Mouse (Mus musculus) liver, embryonic 12.5 days (tissue): ENCODE results near the gene 9130213A22Rik. TPM values are rescaled to one million over a fixed set of nuclear protein-coding genes. Genes with fewer than 3 reads are reported as not detected.

Experiments used
- ATAC-seq: fragments of 200-750 bp; cut with Nextera tagmentation; 2 replicates; pipeline ENCODE4 v1.8.0; 2017; ENCODE audit warnings: moderate number of reproducible peaks, mild to moderate bottlenecking, moderate library complexity
- H3K27ac ChIP-seq: fragments of 300-500 bp; sonication (generic); 2 replicates; pipeline ENCODE4 v1.5.1; 2016; ENCODE audit warnings: mild to moderate bottlenecking
- H3K27me3 ChIP-seq: fragments of 300-500 bp; sonication (generic); replicated peaks from 2 replicates; pipeline ENCODE4 v1.6.1; 2016; ENCODE audit warnings: mild to moderate bottlenecking, moderate library complexity
- H3K36me3 ChIP-seq: fragments of 300-500 bp; sonication (generic); 2 replicates; pipeline ENCODE4 v1.6.1; 2016; ENCODE audit warnings: mild to moderate bottlenecking, moderate library complexity
- H3K4me1 ChIP-seq: fragments of 300-500 bp; sonication (generic); 2 replicates; pipeline ENCODE4 v1.6.1; 2016
- H3K4me2 ChIP-seq: fragments of 300-500 bp; sonication (generic); 2 replicates; pipeline ENCODE4 v1.6.1; 2016; ENCODE audit warnings: mild to moderate bottlenecking, moderate library complexity
- H3K4me3 ChIP-seq: fragments of 300-500 bp; sonication (generic); 2 replicates; pipeline ENCODE4 v1.5.1; 2016; ENCODE audit warnings: mild to moderate bottlenecking, moderate library complexity
- H3K9ac ChIP-seq: fragments of 300-500 bp; sonication (generic); 2 replicates; pipeline ENCODE4 v1.6.1; 2016; ENCODE audit warnings: mild to moderate bottlenecking, moderate library complexity
- H3K9me3 ChIP-seq: fragments of 300-500 bp; sonication (generic); replicated peaks from 2 replicates; pipeline ENCODE4 v1.6.1; 2016; ENCODE audit warnings: mild to moderate bottlenecking, moderate library complexity
- WGBS: fragments of 180-500 bp; shearing (Covaris S2); methylation state at CpG from one replicate; pipeline ENCODE4 v1.1.7; 2016; ENCODE audit not compliant: insufficient replicate concordance; 5-methylcytosine and 5-hydroxymethylcytosine counted together
- polyA plus RNA-seq: library from polyadenylated mRNA; unstranded; fragments of >200 nt; fragmentation: Nextera tagmentation; extraction: Ambion mirVana; gene quantifications from 2 replicates; pipeline ENCODE4 v1.2.1, GENCODE M21; 2016

The 9130213A22Rik gene
- polyA plus RNA-seq, 1 experiment from 2014 or later = 0.14 TPM

DNA sequence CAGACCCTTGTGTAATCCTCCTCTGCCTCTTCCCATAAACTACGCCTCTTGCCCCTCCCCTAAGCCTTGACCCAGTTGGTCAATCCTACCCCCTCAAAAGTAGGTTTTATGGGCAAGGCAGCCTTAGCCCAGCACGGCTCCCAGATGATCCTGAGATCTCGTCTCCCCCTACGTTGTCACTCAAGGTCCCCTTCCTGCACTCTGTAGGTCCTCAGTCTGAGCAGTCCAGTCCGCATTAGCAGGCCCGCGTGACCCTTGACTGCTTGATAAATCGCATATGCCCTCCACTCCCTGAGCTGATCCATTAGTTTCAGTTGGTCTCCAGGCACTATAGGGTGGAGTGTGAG is 12.2 kb upstream of the 9130213A22Rik start:
- Histone ChIP-seq H3K4me3 (peak overlapping the region; percentile 45), H3K36me3 (no peaks in the 10 kb centered on the region), H3K27me3 (peaks cover 38% of the 10 kb centered on the region), H3K27ac (no peak overlapping the region), H3K9ac (no peak overlapping the region), H3K4me1 (peaks cover 14% of the 10 kb centered on the region), H3K4me2 (peak overlapping the region; percentile 67), H3K9me3 (no peaks in the 10 kb centered on the region)
- peak; percentile 41; the same call in 1 of the 2 replicates for ATAC-seq
- WGBS = 37% methylated on average over 8 of the region's 8 CpGs

DNA sequence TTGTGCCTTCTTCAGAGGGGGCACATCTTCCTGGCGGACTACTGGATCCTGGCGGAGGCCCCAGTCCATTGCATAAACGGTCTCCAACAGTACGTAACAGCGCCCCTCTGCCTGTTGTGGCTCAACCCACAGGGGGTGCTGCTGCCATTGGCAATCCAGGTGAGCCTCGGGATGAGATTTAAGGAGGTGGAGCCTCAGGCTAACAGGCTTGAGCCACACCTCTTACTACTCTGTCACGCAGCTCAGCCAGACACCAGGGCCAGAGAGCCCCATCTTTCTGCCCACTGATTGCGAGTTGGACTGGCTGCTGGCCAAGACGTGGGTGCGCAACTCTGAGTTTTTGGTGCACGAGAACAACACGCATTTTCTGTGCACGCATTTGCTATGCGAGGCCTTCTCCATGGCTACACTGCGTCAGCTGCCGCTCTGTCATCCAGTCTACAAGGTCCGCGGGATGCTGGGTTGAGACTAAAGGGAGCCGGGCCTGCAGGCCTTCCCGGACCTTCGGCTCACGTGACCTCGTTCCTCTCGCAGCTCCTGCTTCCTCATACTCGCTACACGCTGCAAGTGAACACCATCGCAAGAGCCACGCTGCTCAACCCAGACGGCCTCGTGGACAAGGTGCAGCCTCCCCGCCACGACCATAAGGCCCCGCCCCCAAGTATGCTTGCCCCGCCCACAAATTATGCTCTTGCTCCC is 11.7 kb upstream of the 9130213A22Rik start:
- H3K9me3 ChIP-seq = no peaks in the 10 kb centered on the region
- H3K36me3 ChIP-seq = no peaks in the 10 kb centered on the region
- peak; percentile 42 for ATAC-seq
- H3K4me3 ChIP-seq = peak overlapping the region; percentile 45
- WGBS = 6% methylated on average over 34 of the region's 34 CpGs
- no peak overlapping the region for H3K27ac ChIP-seq
- peak overlapping the region; percentile 67 for H3K4me2 ChIP-seq
- peaks cover 38% of the 10 kb centered on the region for H3K27me3 ChIP-seq
- H3K9ac ChIP-seq = peak overlapping the region; percentile 45; the same call in 1 of the 2 replicates
- peaks cover 14% of the 10 kb centered on the region for H3K4me1 ChIP-seq

DNA sequence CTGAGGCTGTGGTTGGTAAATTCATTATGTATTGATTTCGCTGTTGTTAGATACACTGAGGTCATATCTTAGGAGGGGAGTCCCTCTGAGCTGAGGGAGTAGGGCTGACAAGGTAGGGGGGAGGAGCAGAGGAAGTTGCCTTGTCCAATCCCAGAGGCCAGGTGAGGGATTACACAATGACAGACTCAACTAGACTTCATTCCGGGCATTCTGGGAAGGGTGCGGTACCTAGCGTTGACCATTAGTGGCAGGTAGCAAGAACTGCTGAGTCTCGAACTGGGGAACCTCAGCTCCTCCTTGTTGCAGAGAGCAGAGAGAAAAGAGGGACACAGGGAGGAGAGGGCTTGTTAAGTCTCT is 11.2 kb upstream of the 9130213A22Rik start:
- peaks cover 39% of the 10 kb centered on the region for H3K27me3 ChIP-seq
- peak overlapping the region; percentile 67 for H3K4me2 ChIP-seq
- peak overlapping the region; percentile 45 for H3K4me3 ChIP-seq
- H3K9me3 ChIP-seq = no peaks in the 10 kb centered on the region
- 31% methylated on average over 5 of the region's 5 CpGs for WGBS
- no peak overlapping the region for H3K27ac ChIP-seq
- H3K9ac ChIP-seq = no peak overlapping the region
- no peak for ATAC-seq
- H3K4me1 ChIP-seq = peaks cover 14% of the 10 kb centered on the region
- no peaks in the 10 kb centered on the region for H3K36me3 ChIP-seq

DNA sequence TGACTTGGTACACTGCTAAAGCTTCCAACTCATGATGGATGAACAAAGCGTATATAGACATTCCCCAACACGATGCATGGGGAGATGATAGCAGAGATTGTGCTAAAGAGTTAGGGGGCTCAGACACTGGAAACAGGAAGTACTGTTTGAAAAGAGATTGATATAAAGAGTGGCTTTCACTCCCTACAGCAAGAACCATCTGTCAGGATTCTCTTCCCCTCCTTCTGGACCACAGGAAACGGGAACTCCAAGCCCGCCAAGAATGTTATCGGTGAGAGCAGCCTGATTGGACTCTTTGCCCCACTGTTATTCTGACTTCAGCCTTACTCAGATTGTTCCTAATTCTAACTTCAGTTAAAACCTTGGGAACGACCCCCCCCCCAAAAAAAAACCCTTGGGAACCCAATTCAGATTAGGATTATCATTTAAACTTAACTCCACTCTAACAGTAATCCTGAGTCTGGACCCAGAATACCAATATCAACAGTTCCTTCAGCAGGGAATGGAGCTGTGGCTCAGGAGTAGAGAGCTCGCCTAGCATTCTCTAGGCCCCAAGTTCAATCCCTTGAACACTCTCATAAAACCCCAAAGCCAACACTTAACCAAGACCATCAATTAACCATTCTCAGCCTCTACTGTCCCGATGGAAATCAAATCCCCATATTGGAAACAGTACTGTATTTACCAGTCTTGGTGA is 6.2 kb upstream of the 9130213A22Rik start:
- no peak overlapping the region for H3K9ac ChIP-seq
- H3K9me3 ChIP-seq = no peaks in the 10 kb centered on the region
- H3K4me2 ChIP-seq = no peak overlapping the region
- H3K36me3 ChIP-seq = no peaks in the 10 kb centered on the region
- ATAC-seq = no peak
- WGBS = 36% methylated on average over 8 of the region's 8 CpGs
- H3K4me3 ChIP-seq = no peak overlapping the region
- no peak overlapping the region for H3K27ac ChIP-seq
- H3K27me3 ChIP-seq = peaks cover 53% of the 10 kb centered on the region
- H3K4me1 ChIP-seq = peaks cover 21% of the 10 kb centered on the region

DNA sequence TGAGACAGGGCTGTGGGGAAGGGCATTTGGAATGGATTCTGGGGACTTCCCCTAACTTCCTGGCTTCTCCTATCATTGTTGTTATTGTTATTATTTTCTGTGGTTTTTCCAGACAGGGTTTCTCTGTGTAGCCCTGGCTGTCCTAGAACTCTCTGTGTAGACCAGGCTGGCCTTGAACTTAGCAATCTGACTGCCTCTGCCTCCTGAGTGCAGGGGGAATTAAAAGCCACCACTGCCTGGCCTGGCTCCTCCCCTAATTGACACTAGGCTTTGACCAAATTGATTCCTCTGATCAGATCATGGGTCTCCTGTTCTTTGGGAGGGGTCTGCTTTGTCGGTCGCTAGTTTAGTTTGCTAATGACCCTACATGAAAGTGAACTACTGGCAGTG is 4.3 kb upstream of the 9130213A22Rik start:
- peaks cover 35% of the 10 kb centered on the region for H3K4me1 ChIP-seq
- no peak for ATAC-seq
- WGBS = 56% methylated on average over 2 of the region's 2 CpGs
- no peak overlapping the region for H3K9ac ChIP-seq
- H3K27ac ChIP-seq = no peak overlapping the region
- peaks cover 50% of the 10 kb centered on the region for H3K27me3 ChIP-seq
- peak overlapping the region; percentile 64; the same call in 1 of the 2 replicates for H3K4me3 ChIP-seq
- peak overlapping the region; percentile 90 for H3K4me2 ChIP-seq
- H3K36me3 ChIP-seq = no peaks in the 10 kb centered on the region
- no peaks in the 10 kb centered on the region for H3K9me3 ChIP-seq

DNA sequence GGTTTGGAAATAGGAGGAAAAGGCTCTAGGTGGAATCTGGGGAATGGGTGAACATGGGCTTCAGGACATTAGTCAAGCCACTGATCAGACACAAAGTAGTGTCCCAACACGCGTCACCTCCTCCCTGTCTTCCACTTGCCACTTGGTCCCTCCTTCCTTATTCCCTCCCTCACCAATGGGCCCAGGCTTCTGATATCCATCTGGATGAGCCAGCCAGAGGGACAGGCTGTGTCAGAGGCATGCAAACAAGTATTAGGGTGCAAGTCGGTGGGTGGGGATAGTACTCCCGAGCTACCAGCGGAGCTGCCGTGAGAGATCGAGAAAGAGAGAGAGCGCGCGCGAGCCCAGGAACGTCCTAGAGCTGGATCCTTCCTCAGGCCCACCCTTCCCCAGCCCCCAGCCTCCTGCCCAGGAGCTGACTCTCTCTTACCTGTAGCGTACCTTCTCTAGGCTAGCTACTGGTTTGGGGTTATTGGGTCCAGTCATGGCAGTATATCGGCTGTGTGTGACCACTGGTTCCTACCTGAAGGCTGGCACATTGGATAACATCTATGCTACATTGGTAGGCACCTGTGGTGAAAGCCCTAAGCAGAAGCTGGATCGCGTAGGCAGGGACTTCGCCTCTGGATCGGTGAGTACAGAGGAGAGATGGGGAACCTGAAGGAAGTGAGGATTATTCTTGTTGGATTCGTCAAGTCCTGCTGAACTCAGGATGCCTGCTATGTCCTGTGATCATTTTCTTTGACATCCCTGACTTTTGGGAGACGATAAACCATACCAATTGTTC is 3.7 kb upstream of the 9130213A22Rik start:
- Histone ChIP-seq H3K9me3 (no peaks in the 10 kb centered on the region), H3K9ac (peak overlapping the region; percentile 63), H3K4me2 (peak overlapping the region; percentile 90), H3K4me1 (peaks cover 40% of the 10 kb centered on the region), H3K27me3 (peaks cover 53% of the 10 kb centered on the region), H3K4me3 (peak overlapping the region; percentile 64), H3K27ac (no peak overlapping the region), H3K36me3 (no peaks in the 10 kb centered on the region)
- WGBS = 16% methylated on average over 20 of the region's 20 CpGs
- ATAC-seq = no peak

DNA sequence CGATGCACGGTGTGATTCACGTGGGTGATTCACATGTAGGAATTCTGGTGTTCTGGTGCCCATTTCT is 3.3 kb upstream of the 9130213A22Rik start, which contains the start of gene Aloxe3:
Gene Aloxe3, plus strand, starts transcription at position 45 of the 67 bp plus-strand sequence.
- Histone ChIP-seq H3K4me1 (peaks cover 45% of the 10 kb centered on the region), H3K27me3 (peaks cover 57% of the 10 kb centered on the region), H3K9ac (peak within 1 kb of the TSS; percentile 63), H3K27ac (peak within 1 kb of the TSS; percentile 52; the same call in 1 of the 2 replicates), H3K4me2 (peak within 1 kb of the TSS; percentile 90), H3K4me3 (peak within 1 kb of the TSS; percentile 64), H3K9me3 (no peaks in the 10 kb centered on the region), H3K36me3 (no peaks in the 10 kb centered on the region)
- ATAC-seq = no peak
- WGBS = 7% methylated on average over 3 of the region's 3 CpGs

DNA sequence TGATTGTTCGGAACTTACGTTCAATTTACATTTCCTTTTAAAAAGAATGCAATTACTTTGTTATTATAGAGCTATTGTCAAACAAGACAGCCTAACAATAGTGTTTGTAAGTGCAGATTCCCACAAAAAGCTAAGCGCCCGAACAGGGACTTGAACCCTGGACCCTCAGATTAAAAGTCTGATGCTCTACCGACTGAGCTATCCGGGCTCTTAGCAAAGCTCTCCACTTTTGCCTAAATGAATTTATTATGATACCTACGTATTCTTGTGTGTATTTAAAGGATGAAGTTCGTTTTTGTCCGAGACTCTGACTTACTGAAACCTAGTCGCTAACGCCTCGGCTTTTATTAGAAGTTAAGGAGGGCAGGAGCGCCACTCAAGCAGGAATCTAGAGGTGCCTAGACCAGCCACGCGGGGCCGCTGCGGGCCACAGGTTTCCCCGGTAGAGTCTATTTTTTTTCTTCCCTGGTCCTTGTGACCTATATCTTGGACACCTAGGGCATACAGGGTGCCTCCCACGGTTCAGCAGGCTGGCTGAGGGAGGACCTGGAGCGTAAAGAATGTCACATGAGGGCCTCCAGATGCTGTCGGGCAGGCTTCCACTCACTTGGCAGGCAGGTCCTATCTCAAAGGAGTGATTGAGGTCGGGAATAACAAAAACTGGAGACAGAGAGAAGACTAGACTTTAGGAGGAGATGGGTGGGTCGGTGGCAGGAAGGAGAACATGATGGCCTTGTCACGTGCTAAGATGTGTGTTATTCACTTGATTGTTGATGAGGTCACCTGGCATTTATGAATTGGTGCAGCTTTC is 2.9 kb upstream of the 9130213A22Rik start:
- H3K4me2 ChIP-seq = peak overlapping the region; percentile 90
- peak overlapping the region; percentile 64 for H3K4me3 ChIP-seq
- peaks cover 49% of the 10 kb centered on the region for H3K4me1 ChIP-seq
- WGBS = under 1% methylated on average over 24 of the region's 24 CpGs
- H3K9me3 ChIP-seq = no peaks in the 10 kb centered on the region
- no peaks in the 10 kb centered on the region for H3K36me3 ChIP-seq
- peak overlapping the region; percentile 52; the same call in 1 of the 2 replicates for H3K27ac ChIP-seq
- peaks cover 61% of the 10 kb centered on the region for H3K27me3 ChIP-seq
- ATAC-seq = peak; percentile 49
- H3K9ac ChIP-seq = peak overlapping the region; percentile 63

DNA sequence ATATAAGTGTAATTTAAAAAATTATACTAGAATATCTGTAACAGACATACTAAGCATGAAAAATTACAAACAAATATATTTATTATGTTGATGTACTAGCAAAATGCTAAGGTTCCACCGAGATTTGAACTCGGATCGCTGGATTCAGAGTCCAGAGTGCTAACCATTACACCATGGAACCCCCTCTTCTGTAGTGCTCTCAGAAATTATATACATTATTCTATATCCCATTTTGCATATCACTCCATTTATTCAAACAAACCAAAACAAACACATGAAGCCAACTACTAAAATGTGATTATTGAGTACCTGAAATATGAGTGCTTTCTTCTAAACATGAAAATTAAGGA is 2.1 kb upstream of the 9130213A22Rik start:
- Histone ChIP-seq H3K9me3 (no peaks in the 10 kb centered on the region), H3K4me2 (peak overlapping the region; percentile 99), H3K4me1 (peaks cover 57% of the 10 kb centered on the region), H3K27me3 (peaks cover 62% of the 10 kb centered on the region), H3K27ac (no peak overlapping the region), H3K9ac (no peak overlapping the region), H3K4me3 (peak overlapping the region; percentile 75), H3K36me3 (no peaks in the 10 kb centered on the region)
- WGBS = 0% methylated on average over 3 of the region's 3 CpGs
- peak; percentile 58 for ATAC-seq

DNA sequence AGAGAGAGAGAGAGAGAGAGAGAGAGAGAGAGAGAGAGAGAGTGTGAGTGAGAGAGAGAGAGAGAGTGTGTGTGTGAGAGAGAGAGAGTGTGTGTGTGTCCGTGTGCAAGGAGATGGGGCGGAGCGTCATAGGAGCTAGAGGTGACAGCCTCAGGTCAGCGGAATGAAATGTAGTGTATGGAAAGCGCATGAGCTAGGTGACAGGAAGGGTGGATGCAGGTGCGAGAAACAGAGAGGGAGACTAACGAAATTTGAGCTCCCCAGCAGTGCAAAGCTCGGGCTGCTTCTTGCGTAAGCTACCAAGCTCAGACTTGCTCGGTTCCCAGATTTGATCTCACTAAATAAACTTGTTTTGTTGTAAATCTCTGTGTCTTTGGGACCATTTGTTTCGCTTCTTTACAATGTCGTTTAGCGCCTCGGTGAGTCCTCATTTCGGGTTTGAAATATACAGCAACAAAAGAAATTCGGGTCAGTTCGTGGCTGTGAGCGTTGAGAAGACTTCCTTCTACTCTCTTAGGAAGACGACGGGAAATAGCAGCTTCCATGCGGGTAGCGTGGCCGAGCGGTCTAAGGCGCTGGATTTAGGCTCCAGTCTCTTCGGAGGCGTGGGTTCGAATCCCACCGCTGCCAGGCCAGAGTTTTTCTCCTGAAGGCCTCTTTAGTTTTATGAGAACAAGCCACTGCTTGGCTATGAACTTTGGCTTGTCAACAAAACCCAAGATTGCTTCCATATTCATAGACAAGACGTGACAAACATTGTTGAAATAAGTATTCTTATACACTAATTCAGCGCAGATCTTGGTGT is 1.5 kb upstream of the 9130213A22Rik start:
- Histone ChIP-seq H3K9me3 (no peaks in the 10 kb centered on the region), H3K36me3 (no peaks in the 10 kb centered on the region), H3K4me2 (peak overlapping the region; percentile 99), H3K27ac (peak overlapping the region; percentile 76), H3K4me1 (peaks cover 63% of the 10 kb centered on the region), H3K4me3 (peak overlapping the region; percentile 75), H3K27me3 (peaks cover 63% of the 10 kb centered on the region), H3K9ac (peak overlapping the region; percentile 74)
- WGBS = under 1% methylated on average over 31 of the region's 31 CpGs
- peak; percentile 78 for ATAC-seq

DNA sequence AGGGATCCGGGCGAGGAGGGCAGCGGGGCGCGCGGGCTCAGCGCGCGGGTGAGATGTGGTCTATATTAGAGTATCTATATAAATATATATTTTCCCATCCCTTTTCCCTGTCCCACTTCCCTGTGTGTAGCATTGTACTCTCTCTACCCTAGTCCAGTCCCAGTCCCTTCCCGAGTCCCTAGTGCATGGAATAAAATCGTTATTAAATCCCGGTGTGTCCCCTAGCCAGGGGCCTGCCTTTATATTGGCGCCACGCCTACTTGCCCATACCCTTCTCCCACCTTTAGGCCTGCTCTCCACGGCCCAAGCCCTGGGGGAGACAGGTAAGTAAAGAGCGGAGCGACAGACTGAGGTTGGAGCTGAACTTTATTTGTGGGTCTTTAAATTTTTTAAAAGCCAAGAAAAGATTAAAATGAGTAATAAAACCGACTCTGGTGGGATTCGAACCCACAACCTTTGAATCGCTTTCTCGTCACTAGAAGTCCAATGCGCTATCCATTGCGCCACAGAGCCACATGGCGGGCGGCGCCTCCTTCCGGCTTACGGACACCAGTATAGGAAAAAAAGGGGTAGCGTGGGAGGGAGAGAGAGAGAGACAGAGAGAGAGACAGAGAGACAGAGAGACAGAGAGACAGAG is 785 bp upstream of the 9130213A22Rik start:
- Histone ChIP-seq H3K4me3 (peak overlapping the region; percentile 75), H3K9me3 (no peaks in the 10 kb centered on the region), H3K9ac (peak overlapping the region; percentile 74), H3K4me2 (peak overlapping the region; percentile 99), H3K27ac (peak overlapping the region; percentile 76), H3K36me3 (no peaks in the 10 kb centered on the region), H3K4me1 (peaks cover 64% of the 10 kb centered on the region), H3K27me3 (peaks cover 57% of the 10 kb centered on the region)
- ATAC-seq = peak; percentile 28; the same call in 1 of the 2 replicates
- WGBS = under 1% methylated on average over 29 of the region's 29 CpGs
